Mouse (Mus musculus) lung, embryonic 15.5 days (tissue): ENCODE data around the gene Strbp. TPM values are rescaled to one million over a fixed set of nuclear protein-coding genes. Genes with fewer than 3 reads are reported as not detected.

Experiments
- ATAC-seq: fragments of 200-750 bp; cut with Nextera tagmentation; 2 replicates; pipeline ENCODE4 v1.8.0; 2017; ENCODE audit warnings: moderate number of reproducible peaks, borderline replicate concordance; ENCODE audit not compliant: low FRiP score, low TSS enrichment; ENCODE audit errors: extremely low read depth
- H3K27ac ChIP-seq: fragments of 300-500 bp; sonication (generic); 2 replicates; pipeline ENCODE4 v1.5.1; 2015; ENCODE audit warnings: moderate library complexity, mild to moderate bottlenecking, inconsistent platforms
- H3K27me3 ChIP-seq: fragments of 300-500 bp; sonication (generic); 2 replicates; pipeline ENCODE4 v1.6.1; 2015; ENCODE audit warnings: inconsistent platforms
- H3K36me3 ChIP-seq: fragments of 300-500 bp; sonication (generic); 2 replicates; pipeline ENCODE4 v1.6.1; 2015; ENCODE audit warnings: inconsistent platforms
- H3K4me1 ChIP-seq: fragments of 300-500 bp; sonication (generic); 2 replicates; pipeline ENCODE4 v1.6.1; 2015; ENCODE audit warnings: inconsistent platforms
- H3K4me2 ChIP-seq: fragments of 300-500 bp; sonication (generic); 2 replicates; pipeline ENCODE4 v1.6.1; 2015; ENCODE audit warnings: inconsistent platforms, mild to moderate bottlenecking, moderate library complexity
- H3K4me3 ChIP-seq: fragments of 300-500 bp; sonication (generic); 2 replicates; pipeline ENCODE4 v1.5.1; 2015; ENCODE audit warnings: mild to moderate bottlenecking, inconsistent platforms
- H3K9ac ChIP-seq: fragments of 300-500 bp; sonication (generic); 2 replicates; pipeline ENCODE4 v1.6.1; 2015; ENCODE audit warnings: inconsistent platforms
- H3K9me3 ChIP-seq: fragments of 300-500 bp; sonication (generic); 2 replicates; pipeline ENCODE4 v1.6.1; 2016; ENCODE audit warnings: inconsistent platforms
- WGBS: fragments of 180-500 bp; shearing (Covaris S2); methylation state at CpG from one replicate; pipeline ENCODE4 v1.1.7; 2015; 5-methylcytosine and 5-hydroxymethylcytosine counted together
- microRNA-seq: library from miRNA; unstranded; fragments of <30 nt; microRNA quantifications from one replicate; pipeline ENCODE4, GENCODE M21; 2016
- polyA plus RNA-seq: library from polyadenylated mRNA; unstranded; fragments of >200 nt; fragmentation: Nextera tagmentation; extraction: Ambion mirVana; gene quantifications from 2 replicates; pipeline ENCODE4 v1.2.1, GENCODE M21; 2015

Strbp gene
- polyA plus RNA-seq, 1 experiment from 2014 or later: 31.9 TPM

- Histone ChIP-seq H3K27me3 (no peaks in the 10 kb centered on the region), H3K4me2 (peak overlapping the region; percentile 65), H3K9ac (peak overlapping the region; percentile 90), H3K4me3 (peak overlapping the region; percentile 79), H3K9me3 (no peaks in the 10 kb centered on the region), H3K36me3 (no peaks in the 10 kb centered on the region), H3K27ac (peak overlapping the region; percentile 93), H3K4me1 (peaks cover 12% of the 10 kb centered on the region)
- peak; percentile 86 for ATAC-seq
- 0% methylated on average over 18 of the region's 24 CpGs for WGBS
These were observed 251.3 kb downstream of the Strbp start for GRCm38 (mm10) chr2:37452376-37452760.

GRCm38 (mm10) chr2:37451667-37452375, 251.8 kb downstream of the Strbp start:
- Histone ChIP-seq H3K9me3 (no peaks in the 10 kb centered on the region), H3K27me3 (no peaks in the 10 kb centered on the region)

GRCm38 (mm10) chr2:37442611-37443591, 260.8 kb downstream of the Strbp start, which contains the start of the genes Zbtb26, Zbtb6 and Rabgap1:
TSS of gene Zbtb26 (minus strand) at chr2:37443135.
TSS of gene Zbtb6 (minus strand) at chr2:37443171.
TSS of gene Rabgap1 (plus strand) at chr2:37443279.
- H3K4me1 ChIP-seq: peaks cover 16% of the 10 kb centered on the region; the same call in 1 of the 2 replicates
- H3K4me3 ChIP-seq: peak within 1 kb of the TSS; percentile 81
- peak; percentile 100 for ATAC-seq
- H3K9ac ChIP-seq: peak within 1 kb of the TSS; percentile 90
- peak within 1 kb of the TSS; percentile 65 for H3K4me2 ChIP-seq
- H3K9me3 ChIP-seq: no peaks in the 10 kb centered on the region
- H3K36me3 ChIP-seq: no peaks in the 10 kb centered on the region
- H3K27ac ChIP-seq: peak within 1 kb of the TSS; percentile 86
- H3K27me3 ChIP-seq: no peaks in the 10 kb centered on the region
- under 1% methylated on average over 51 of the region's 51 CpGs for WGBS

More at GRCm38 (mm10) chr2:37451667-37452375, 251.8 kb downstream of the Strbp start:
- Histone ChIP-seq H3K4me2 (peak overlapping the region; percentile 65), H3K4me1 (peaks cover 12% of the 10 kb centered on the region), H3K4me3 (peak overlapping the region; percentile 79), H3K27ac (peak overlapping the region; percentile 93), H3K36me3 (no peaks in the 10 kb centered on the region), H3K9ac (peak overlapping the region; percentile 90)
- WGBS: 9% methylated on average over 31 of the region's 44 CpGs
- peak; percentile 99 for ATAC-seq

Small RNAs within 50 kb of the gene (microRNA-seq; reads per million reads assigned to microRNA genes)
- gene Mir5128: not detected

Other genes starting within 250 kb of the Strbp start
- 1.6 TPM in 2 replicates for gene Gpr21, start 187.5 kb downstream of the Strbp start, polyA plus RNA-seq
- 0.96 and 1.3 TPM in 2 replicates for gene Crb2, start 72.4 kb upstream of the Strbp start, polyA plus RNA-seq